Mouse (Mus musculus) thymus, adult 2 months (tissue): ENCODE measurements at regions not wholly inside any gene's neighbourhood (a gene's known extent, or its start where the extent isn't known, plus 50 kb on each side); places are given as distances from the start of the nearest gene placed in this dataset.
A peak's percentile ranks its signal among the peaks of the same experiment; 100 is the strongest.

ENCODE experiments used
- DNase-seq: peaks from one replicate; pipeline ENCODE4 v3.0.0; 2021
- H3K27ac ChIP-seq: fragments of 200-500 bp; 2 replicates; pipeline ENCODE4 v1.5.1; 2012; ENCODE audit warnings: low read length, control low read depth; ENCODE audit not compliant: control insufficient read depth, insufficient read depth
- H3K27me3 ChIP-seq: fragments of 200-500 bp; 2 replicates; pipeline ENCODE4 v1.6.1; 2012; ENCODE audit warnings: mild to moderate bottlenecking, low read length, moderate library complexity, mixed read lengths; ENCODE audit not compliant: control insufficient read depth, insufficient read depth
- H3K36me3 ChIP-seq: fragments of 200-500 bp; 2 replicates; pipeline ENCODE4 v1.6.1; 2012; ENCODE audit warnings: mild to moderate bottlenecking, low read length, moderate library complexity; ENCODE audit not compliant: control insufficient read depth, insufficient read depth
- H3K4me1 ChIP-seq: fragments of 200-500 bp; replicated peaks from 2 replicates; pipeline ENCODE4 v1.6.1; 2012; ENCODE audit warnings: low read length; ENCODE audit not compliant: control insufficient read depth, insufficient read depth
- H3K4me3 ChIP-seq: fragments of 200-500 bp; 2 replicates; pipeline ENCODE4 v1.5.1; 2012; ENCODE audit warnings: mild to moderate bottlenecking, low read length, control low read depth, moderate library complexity; ENCODE audit not compliant: control insufficient read depth, insufficient read depth
- CTCF ChIP-seq: fragments of 200-500 bp; IDR thresholded peaks from 2 replicates; pipeline ENCODE4 v1.5.1; 2012; ENCODE audit warnings: mild to moderate bottlenecking, control low read depth, low read length, moderate library complexity, borderline replicate concordance; ENCODE audit not compliant: control insufficient read depth, poor library complexity, insufficient read depth; ENCODE audit errors: extremely low read depth
- POLR2A ChIP-seq: fragments of 200-500 bp; IDR thresholded peaks from 2 replicates; pipeline ENCODE4 v1.6.1; 2012; ENCODE audit warnings: mild to moderate bottlenecking, low read length, control low read depth, moderate library complexity; ENCODE audit not compliant: control insufficient read depth, poor library complexity, insufficient read depth; ENCODE audit errors: extremely low read depth
- WGBS: fragments of 180-500 bp; shearing (Covaris S2); methylation state at CpG from one replicate; pipeline ENCODE4 v1.1.7; 2018; 5-methylcytosine and 5-hydroxymethylcytosine counted together

DNA sequence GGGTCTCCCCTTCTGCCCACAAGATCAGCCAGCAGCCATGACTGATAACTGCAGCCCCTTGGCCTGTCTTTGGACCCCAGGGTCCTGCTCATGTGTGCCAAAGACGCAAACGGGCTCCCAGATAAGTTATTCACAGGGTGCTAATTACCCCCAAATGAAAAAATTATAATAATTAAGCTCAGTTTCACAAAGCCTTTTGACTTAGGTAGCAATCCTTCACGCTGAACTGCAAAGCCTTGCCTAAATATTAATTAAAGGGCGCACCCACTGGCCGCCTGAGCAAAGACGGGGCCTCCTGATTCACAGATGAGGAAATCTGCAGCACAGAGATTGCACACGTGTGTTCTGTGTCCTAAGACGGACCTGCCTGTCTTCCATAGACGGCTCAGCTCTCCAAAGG is 123.2 kb downstream of the Psmg1 start:
- Histone ChIP-seq H3K27me3 (no peaks in the 10 kb centered on the region), H3K36me3 (no peaks in the 10 kb centered on the region), H3K4me1 (peaks cover 72% of the 10 kb centered on the region), H3K27ac (peak overlapping the region; percentile 86), H3K4me3 (no peak overlapping the region)
- TF ChIP-seq POLR2A = no peak
- TF ChIP-seq CTCF = no peak
- WGBS = 93% methylated on average over 9 of the region's 9 CpGs
- DNase-seq = peak; percentile 17

- peak; percentile 81 for DNase-seq
- Histone ChIP-seq H3K4me1 (peaks cover 73% of the 10 kb centered on the region), H3K36me3 (no peaks in the 10 kb centered on the region), H3K27ac (peak overlapping the region; percentile 89), H3K4me3 (no peak overlapping the region), H3K27me3 (no peaks in the 10 kb centered on the region)
- TF ChIP-seq CTCF (no peak), POLR2A (no peak)
- WGBS = 14% methylated on average over 1 of the region's 1 CpGs
Measured at GRCm38 (mm10) chr16:95866866-95867420, 123.8 kb downstream of the Psmg1 start.

DNA sequence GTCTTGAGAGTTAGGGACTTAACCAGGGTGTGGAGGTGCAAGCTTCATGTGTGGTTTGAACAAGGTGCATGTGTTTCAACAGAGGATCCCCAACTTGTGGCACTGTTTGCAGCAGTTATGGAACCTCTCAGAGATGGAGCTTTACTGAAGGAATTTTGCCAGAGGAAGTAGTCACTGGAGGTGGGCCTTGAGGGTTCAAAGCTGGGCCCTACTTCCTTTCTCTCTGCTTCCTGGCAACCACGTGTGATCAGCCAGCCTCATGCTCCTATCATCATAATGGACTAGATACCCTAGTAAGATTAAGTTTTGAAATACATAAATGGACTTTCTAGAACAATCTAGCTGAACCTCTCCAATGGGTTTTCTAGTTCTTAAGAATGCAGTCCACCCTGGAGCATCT is 125.2 kb downstream of the Psmg1 start:
- 5% methylated on average over 1 of the region's 1 CpGs for WGBS
- no peaks in the 10 kb centered on the region for H3K27me3 ChIP-seq
- peaks cover 74% of the 10 kb centered on the region for H3K4me1 ChIP-seq
- DNase-seq = peak; percentile 33
- no peaks in the 10 kb centered on the region for H3K36me3 ChIP-seq
- TF ChIP-seq POLR2A (no peak), CTCF (no peak)
- peak overlapping the region; percentile 89 for H3K27ac ChIP-seq
- no peak overlapping the region for H3K4me3 ChIP-seq

- 93% methylated on average over 4 of the region's 4 CpGs for WGBS
- peaks cover 73% of the 10 kb centered on the region for H3K4me1 ChIP-seq
- H3K4me3 ChIP-seq = no peak overlapping the region
- TF ChIP-seq POLR2A (no peak), CTCF (no peak)
- no peaks in the 10 kb centered on the region for H3K27me3 ChIP-seq
- H3K36me3 ChIP-seq = no peaks in the 10 kb centered on the region
- peak overlapping the region; percentile 47 for H3K27ac ChIP-seq
- DNase-seq = peak; percentile 20
Measured at GRCm38 (mm10) chr16:95864646-95865045, 126.1 kb downstream of the Psmg1 start.

DNA sequence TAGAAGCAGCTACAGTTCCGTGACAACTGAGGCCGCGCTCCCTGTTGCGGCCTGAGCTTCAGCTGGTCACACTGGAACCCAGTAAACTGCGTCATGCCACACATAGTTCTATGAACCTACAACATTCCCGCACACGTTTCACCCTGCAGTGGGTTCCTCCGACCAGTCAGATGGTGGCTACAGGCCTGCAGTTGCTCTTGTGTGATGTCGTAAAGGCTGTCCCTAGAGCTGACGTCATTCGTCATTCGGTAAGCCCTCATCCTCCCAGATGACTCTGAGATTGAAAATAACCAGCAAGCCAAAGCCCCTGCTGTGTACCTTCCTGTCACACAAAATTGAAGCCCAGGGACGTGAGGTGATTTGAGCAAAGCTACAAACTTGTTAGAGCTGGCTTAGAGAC is 126.7 kb downstream of the Psmg1 start:
- DNase-seq = no peak
- TF ChIP-seq POLR2A = no peak
- no peak for TF ChIP-seq CTCF

DNA sequence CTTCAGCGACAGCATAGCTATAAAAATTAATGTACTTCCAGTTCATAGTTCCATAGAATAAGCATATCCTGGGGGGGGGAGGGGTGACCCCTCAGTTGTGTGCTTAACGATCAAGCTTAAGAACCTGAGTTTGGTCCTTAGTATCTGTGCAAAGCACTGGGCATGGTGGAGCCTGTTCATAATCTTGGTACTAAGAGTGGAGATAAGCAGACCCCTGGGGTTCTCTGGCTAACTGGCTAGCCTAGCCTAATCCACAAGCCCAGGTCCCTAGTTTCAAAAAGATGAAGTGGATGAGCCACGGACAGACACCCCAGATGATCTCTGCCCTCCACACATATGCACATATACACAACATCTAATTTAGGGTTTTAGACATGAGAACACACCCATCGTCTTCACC is 127.2 kb downstream of the Psmg1 start:
- no peak for TF ChIP-seq POLR2A
- no peak for TF ChIP-seq CTCF
- H3K4me3 ChIP-seq = no peak overlapping the region
- WGBS = 93% methylated on average over 4 of the region's 4 CpGs
- no peaks in the 10 kb centered on the region for H3K27me3 ChIP-seq
- no peak for DNase-seq
- peak overlapping the region; percentile 25; the same call in 1 of the 2 replicates for H3K27ac ChIP-seq
- no peaks in the 10 kb centered on the region for H3K36me3 ChIP-seq
- H3K4me1 ChIP-seq = peaks cover 70% of the 10 kb centered on the region

More for the DNA sequence above, 126.7 kb downstream of the Psmg1 start:
- 93% methylated on average over 13 of the region's 13 CpGs for WGBS
- Histone ChIP-seq H3K4me3 (no peak overlapping the region), H3K27me3 (no peaks in the 10 kb centered on the region), H3K27ac (peak overlapping the region; percentile 47), H3K36me3 (no peaks in the 10 kb centered on the region), H3K4me1 (peaks cover 72% of the 10 kb centered on the region)

DNA sequence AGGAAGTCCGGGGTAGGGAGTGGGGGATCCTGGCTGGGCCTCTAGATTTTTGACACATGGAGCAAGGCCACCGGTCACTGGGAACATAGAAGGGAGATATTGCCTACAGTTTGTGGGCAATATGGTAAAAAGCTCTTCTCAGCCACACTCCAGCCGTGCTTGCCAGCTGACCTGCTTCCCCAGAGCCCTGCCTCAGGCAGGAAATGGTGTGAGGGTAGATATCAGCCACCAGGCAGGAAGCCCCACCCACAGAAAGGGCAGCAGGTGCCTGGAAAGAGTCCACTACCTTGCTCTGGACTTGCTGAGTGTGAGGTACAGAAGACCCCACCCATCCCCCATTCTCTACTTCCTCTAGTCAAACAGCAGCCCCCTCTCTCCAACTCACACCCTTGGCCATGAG is 128.1 kb downstream of the Psmg1 start:
- H3K27ac ChIP-seq = peak overlapping the region; percentile 82
- TF ChIP-seq POLR2A (no peak), CTCF (no peak)
- H3K36me3 ChIP-seq = no peaks in the 10 kb centered on the region
- WGBS = 7% methylated on average over 3 of the region's 3 CpGs
- H3K4me3 ChIP-seq = no peak overlapping the region
- H3K4me1 ChIP-seq = peaks cover 64% of the 10 kb centered on the region
- H3K27me3 ChIP-seq = no peaks in the 10 kb centered on the region
- peak; percentile 65 for DNase-seq
